27 mouse cellular contexts compared by ENCODE assay signal in the genomic region with DNA sequence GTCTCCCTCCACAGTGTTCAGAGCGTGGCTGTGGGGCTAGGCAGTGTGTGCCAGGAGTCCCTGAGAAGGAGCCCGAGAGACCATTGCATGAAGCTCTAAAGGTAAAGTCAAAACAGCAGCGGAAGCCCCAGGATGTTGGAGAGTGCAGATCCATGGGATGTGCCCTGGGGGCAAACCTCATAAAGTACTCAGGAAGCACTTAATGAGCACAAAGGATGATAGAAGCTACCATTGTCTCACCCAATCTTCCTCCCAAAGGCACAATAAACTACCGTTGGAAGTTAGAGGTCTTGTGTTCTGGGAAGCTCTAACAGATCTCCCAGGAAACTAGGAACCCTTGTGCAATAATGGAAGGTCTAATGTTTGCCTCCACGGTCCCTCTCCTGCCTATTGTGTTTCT. TPM values are rescaled to one million over a fixed set of nuclear protein-coding genes. Genes with fewer than 3 reads are reported as not detected.
DNase-seq lines count a peak whose midpoint lies in the region; ATAC-seq lines count a peak whose summit lies in the region.
"Had no signal": no experiment of that assay in that cellular context is flagged by ENCODE, and none has a peak within 500 bp of the region (broad histone marks: within the 10 kb centered on the region; RNA-seq: fewer than 3 reads in every experiment).

No protein-coding gene starts in this region.

- no peak overlapping the region for H3K9ac ChIP-seq in forebrain, embryonic 13.5 days
- H3K9ac ChIP-seq: embryonic facial prominence, embryonic 12.5 days; heart, embryonic 13.5 days; hindbrain, embryonic 13.5 days; intestine, embryonic 15.5 days had no signal

- no peak for ATAC-seq in forebrain, embryonic 13.5 days
- ATAC-seq: forebrain, embryonic 16.5 days; hindbrain, embryonic 16.5 days; intestine, embryonic 15.5 days had no signal

- 68% methylated on average over 5 of the region's 5 CpGs for WGBS in forebrain, embryonic 10.5 days
- WGBS in forebrain, embryonic 13.5 days = 76% methylated on average over 5 of the region's 5 CpGs
- WGBS in limb, embryonic 10.5 days = 48% methylated on average over 5 of the region's 5 CpGs

- peak overlapping the region; percentile 26; the same call in 1 of the 2 replicates for H3K27ac ChIP-seq in forebrain, embryonic 10.5 days
- no peak overlapping the region for H3K27ac ChIP-seq in forebrain, embryonic 13.5 days
- peak overlapping the region; percentile 78 for H3K27ac ChIP-seq in limb, embryonic 10.5 days
- H3K27ac ChIP-seq: embryonic facial prominence, embryonic 12.5 days; heart, adult 2 months; heart, embryonic 10.5 days; heart, embryonic 13.5 days; hindbrain, embryonic 13.5 days; intestine, embryonic 15.5 days had no signal

- DNase-seq in forebrain, embryonic 10.5 days (ENCODE audit: extremely low spot score, low spot score) = no peak
- DNase-seq in retina, postnatal 1 day = peak; percentile 29
- DNase-seq in retina, embryonic 14.5 days (ENCODE audit: low spot score) = no peak
- DNase-seq in ZHBTc4 (ENCODE audit: low read depth, low spot score) = peak; percentile 93
- no peak for DNase-seq in limb, embryonic 10.5 days (ENCODE audit: low spot score)
- no peak for DNase-seq in urinary bladder, postnatal 36 days (ENCODE audit: low spot score in 2 of 2)
- no peak for DNase-seq in cerebellum, adult 8-10 months
- DNase-seq: adrenal gland, adult 2 months; adrenal gland, postnatal 14 days; cerebellum, adult 11 months; cerebellum, adult 2 months; cerebellum, postnatal 10 days; gastrocnemius, postnatal 10 days; gastrocnemius, postnatal 36 days; heart, adult 2 months; heart, postnatal 14 days; heart, postnatal 4 days; kidney, adult 11 months had no signal

- H3K4me2 ChIP-seq in forebrain, embryonic 13.5 days = no peak overlapping the region
- H3K4me2 ChIP-seq: embryonic facial prominence, embryonic 12.5 days; heart, embryonic 13.5 days; hindbrain, embryonic 13.5 days; intestine, embryonic 15.5 days had no signal

- H3K36me3 ChIP-seq in forebrain, embryonic 10.5 days (replicated peaks) = no peaks in the 10 kb centered on the region
- H3K36me3 ChIP-seq in forebrain, embryonic 13.5 days (ENCODE audit: poor library complexity, severe bottlenecking) = no peaks in the 10 kb centered on the region
- no peaks in the 10 kb centered on the region for H3K36me3 ChIP-seq in limb, embryonic 10.5 days
- H3K36me3 ChIP-seq: embryonic facial prominence, embryonic 12.5 days; heart, embryonic 10.5 days; heart, embryonic 13.5 days; hindbrain, embryonic 13.5 days; intestine, embryonic 15.5 days had no signal

- no peak overlapping the region for H3K4me3 ChIP-seq in forebrain, embryonic 10.5 days
- H3K4me3 ChIP-seq in forebrain, embryonic 13.5 days = no peak overlapping the region
- H3K4me3 ChIP-seq in limb, embryonic 10.5 days = no peak overlapping the region
- H3K4me3 ChIP-seq: embryonic facial prominence, embryonic 12.5 days; erythroblast, embryonic 14.5 days; heart, adult 2 months; heart, embryonic 10.5 days; heart, embryonic 13.5 days; hindbrain, embryonic 13.5 days; intestine, embryonic 15.5 days had no signal

- H3K9me3 ChIP-seq in forebrain, embryonic 10.5 days = no peaks in the 10 kb centered on the region; the same call in 1 of the 2 replicates
- H3K9me3 ChIP-seq in forebrain, embryonic 13.5 days (replicated peaks) = no peaks in the 10 kb centered on the region
- no peaks in the 10 kb centered on the region for H3K9me3 ChIP-seq in limb, embryonic 10.5 days (replicated peaks)
- H3K9me3 ChIP-seq: embryonic facial prominence, embryonic 12.5 days; heart, embryonic 10.5 days; heart, embryonic 13.5 days; hindbrain, embryonic 13.5 days; intestine, embryonic 15.5 days had no signal

- H3K27me3 ChIP-seq in forebrain, embryonic 10.5 days (ENCODE audit: poor library complexity, severe bottlenecking) = no peaks in the 10 kb centered on the region
- no peaks in the 10 kb centered on the region for H3K27me3 ChIP-seq in forebrain, embryonic 13.5 days
- no peaks in the 10 kb centered on the region for H3K27me3 ChIP-seq in limb, embryonic 10.5 days (ENCODE audit: low read depth, poor library complexity, severe bottlenecking)
- H3K27me3 ChIP-seq: embryonic facial prominence, embryonic 12.5 days; hindbrain, embryonic 13.5 days; intestine, embryonic 15.5 days had no signal

- peaks cover 20% of the 10 kb centered on the region for H3K4me1 ChIP-seq in forebrain, embryonic 10.5 days
- no peaks in the 10 kb centered on the region for H3K4me1 ChIP-seq in forebrain, embryonic 13.5 days
- peaks cover 36% of the 10 kb centered on the region for H3K4me1 ChIP-seq in limb, embryonic 10.5 days
- H3K4me1 ChIP-seq: heart, embryonic 10.5 days; heart, embryonic 13.5 days; hindbrain, embryonic 13.5 days; intestine, embryonic 15.5 days had no signal

RNA-seq across cellular contexts. Expression of a gene that starts 13.5 kb away (rescaled TPM):
- 54.4 and 56.5 TPM in 2 replicates for polyA plus RNA-seq in forebrain, embryonic 10.5 days (2016; fragmentation: Nextera tagmentation; extraction: Ambion mirVana)
- polyA plus RNA-seq in forebrain, embryonic 13.5 days (2015; fragmentation: Nextera tagmentation; extraction: Ambion mirVana) = 49.9 and 50.9 TPM in 2 replicates
- polyA plus RNA-seq in limb, embryonic 10.5 days (2016; fragmentation: Nextera tagmentation; extraction: Ambion mirVana) = 60.6 and 60.8 TPM in 2 replicates

RNA-seq across cellular contexts. Expression of a gene that starts 55.6 kb away (rescaled TPM):
- 5.7 and 5.8 TPM in 2 replicates for polyA plus RNA-seq in forebrain, embryonic 10.5 days (2016; fragmentation: Nextera tagmentation; extraction: Ambion mirVana)
- 13.3 and 16.9 TPM in 2 replicates for polyA plus RNA-seq in forebrain, embryonic 13.5 days (2015; fragmentation: Nextera tagmentation; extraction: Ambion mirVana)
- 2.3 and 2.8 TPM in 2 replicates for polyA plus RNA-seq in limb, embryonic 10.5 days (2016; fragmentation: Nextera tagmentation; extraction: Ambion mirVana)
- polyA plus RNA-seq: erythroblast, embryonic 14.5 days had no signal

Comparison
In these comparisons a context has a peak if more than half of its experiments do, and no peak if none do; other contexts are left out.
1. DNase-seq: peak in retina, postnatal 1 day (single experiment) and ZHBTc4 (single experiment); none in forebrain, embryonic 10.5 days (single experiment), retina, embryonic 14.5 days (single experiment), limb, embryonic 10.5 days (single experiment), urinary bladder, postnatal 36 days (0 of 2) and cerebellum, adult 8-10 months (single experiment).